Mouse (Mus musculus): ENCODE data around the gene Mfap3. TPM values are rescaled to one million over a fixed set of nuclear protein-coding genes. Genes with fewer than 3 reads are reported as not detected.
A peak's percentile ranks its signal among the peaks of the same experiment; 100 is the strongest.
"Not testable (repeated sequence)": the region's sequence is repeated elsewhere in the genome, so short reads cannot be mapped to it uniquely, and the experiment has no call there.

The Mfap3 gene
- polyA plus RNA-seq, 1 experiment from 2014 or later = 62.7 TPM

- ATAC-seq (ENCODE audit: low FRiP score) = no peak
- Histone ChIP-seq H3K36me3 (peaks cover 46% of the 10 kb centered on the region), H3K4me2 (no peak overlapping the region), H3K9ac (no peak overlapping the region), H3K9me3 (no peaks in the 10 kb centered on the region), H3K27me3 (no peaks in the 10 kb centered on the region), H3K27ac (peak overlapping the region; percentile 89; the same call in 1 of the 2 replicates), H3K4me3 (no peak overlapping the region), H3K4me1 (replicated peaks) (peaks cover 20% of the 10 kb centered on the region)
- WGBS = 90% methylated on average over 4 of the region's 4 CpGs
These were observed 13.8 kb downstream of the Mfap3 start for GRCm38 (mm10) chr11:57532306-57532705.

GRCm38 (mm10) chr11:57535912-57536311 lies 17.4 kb downstream of the Mfap3 start:
- Histone ChIP-seq H3K9me3 (no peaks in the 10 kb centered on the region), H3K36me3 (peaks cover 20% of the 10 kb centered on the region), H3K27me3 (no peaks in the 10 kb centered on the region), H3K4me2 (no peak overlapping the region), H3K4me3 (no peak overlapping the region), H3K27ac (no peak overlapping the region), H3K9ac (no peak overlapping the region), H3K4me1 (replicated peaks) (peaks cover 15% of the 10 kb centered on the region)
- 84% methylated on average over 5 of the region's 5 CpGs for WGBS
- ATAC-seq (ENCODE audit: low FRiP score) = no peak

- Histone ChIP-seq H3K4me3 (no peak overlapping the region), H3K4me2 (no peak overlapping the region), H3K4me1 (replicated peaks) (no peaks in the 10 kb centered on the region), H3K9me3 (no peaks in the 10 kb centered on the region), H3K27me3 (no peaks in the 10 kb centered on the region), H3K9ac (no peak overlapping the region), H3K36me3 (no peaks in the 10 kb centered on the region), H3K27ac (0 out of 2 replicates have a peak overlapping the region, but pooled peaks have one; percentile 23)
- WGBS = 79% methylated on average over 5 of the region's 5 CpGs
- no peak for ATAC-seq (ENCODE audit: low FRiP score)
These were observed 21.5 kb downstream of the Mfap3 start for GRCm38 (mm10) chr11:57539841-57540418.

- H3K4me1 ChIP-seq (replicated peaks) = no peaks in the 10 kb centered on the region
- no peak for ATAC-seq (ENCODE audit: low FRiP score)
- 80% methylated on average over 2 of the region's 2 CpGs for WGBS
These were observed 22.2 kb downstream of the Mfap3 start for GRCm38 (mm10) chr11:57540681-57541080.

GRCm38 (mm10) chr11:57548618-57549550 lies 30.4 kb downstream of the Mfap3 start:
- Histone ChIP-seq H3K36me3 (no peaks in the 10 kb centered on the region), H3K27ac (peak overlapping the region; percentile 70), H3K9ac (peak overlapping the region; percentile 13; the same call in 1 of the 2 replicates), H3K27me3 (no peaks in the 10 kb centered on the region), H3K4me2 (peak overlapping the region; percentile 33), H3K9me3 (no peaks in the 10 kb centered on the region), H3K4me1 (replicated peaks) (peaks cover 46% of the 10 kb centered on the region), H3K4me3 (no peak overlapping the region)
- 22% methylated on average over 18 of the region's 18 CpGs for WGBS
- ATAC-seq (ENCODE audit: low FRiP score) = peak; percentile 77

More at GRCm38 (mm10) chr11:57540681-57541080, 22.2 kb downstream of the Mfap3 start:
- Histone ChIP-seq H3K4me2 (no peak overlapping the region), H3K4me3 (no peak overlapping the region), H3K9me3 (no peaks in the 10 kb centered on the region), H3K27me3 (no peaks in the 10 kb centered on the region), H3K9ac (no peak overlapping the region), H3K27ac (0 out of 2 replicates have a peak overlapping the region, but pooled peaks have one; percentile 23), H3K36me3 (no peaks in the 10 kb centered on the region)

- no peaks in the 10 kb centered on the region for H3K27me3 ChIP-seq
- no peak overlapping the region for H3K4me3 ChIP-seq
- H3K9ac ChIP-seq = no peak overlapping the region
- H3K27ac ChIP-seq = no peak overlapping the region
- H3K4me2 ChIP-seq = no peak overlapping the region
- peaks cover 46% of the 10 kb centered on the region for H3K4me1 ChIP-seq (replicated peaks)
- WGBS = 93% methylated on average over 2 of the region's 2 CpGs
- no peaks in the 10 kb centered on the region for H3K36me3 ChIP-seq
- no peak for ATAC-seq (ENCODE audit: low FRiP score)
- no peaks in the 10 kb centered on the region for H3K9me3 ChIP-seq
These were observed 31.8 kb downstream of the Mfap3 start for GRCm38 (mm10) chr11:57550230-57550629.

GRCm38 (mm10) chr11:57551016-57551415 lies 32.6 kb downstream of the Mfap3 start:
- no peak overlapping the region for H3K9ac ChIP-seq
- H3K27ac ChIP-seq = no peak overlapping the region
- no peak for ATAC-seq (ENCODE audit: low FRiP score)
- H3K27me3 ChIP-seq = no peaks in the 10 kb centered on the region
- WGBS = 95% methylated on average over 8 of the region's 8 CpGs
- H3K4me2 ChIP-seq = no peak overlapping the region
- no peaks in the 10 kb centered on the region for H3K36me3 ChIP-seq
- no peaks in the 10 kb centered on the region for H3K9me3 ChIP-seq
- peaks cover 46% of the 10 kb centered on the region for H3K4me1 ChIP-seq (replicated peaks)
- H3K4me3 ChIP-seq = no peak overlapping the region

- H3K9ac ChIP-seq = 0 out of 2 replicates have a peak overlapping the region, but pooled peaks have one; percentile 19
- 0 out of 2 replicates have a peak overlapping the region, but pooled peaks have one; percentile 48 for H3K27ac ChIP-seq
- H3K4me1 ChIP-seq (replicated peaks) = peaks cover 28% of the 10 kb centered on the region
- peak; percentile 66; the same call in 1 of the 2 replicates for ATAC-seq (ENCODE audit: low FRiP score)
- 19% methylated on average over 9 of the region's 9 CpGs for WGBS
- H3K9me3 ChIP-seq = no peaks in the 10 kb centered on the region
- H3K36me3 ChIP-seq = no peaks in the 10 kb centered on the region
- H3K4me2 ChIP-seq = no peak overlapping the region
- H3K27me3 ChIP-seq = no peaks in the 10 kb centered on the region
- no peak overlapping the region for H3K4me3 ChIP-seq
These were observed 34.7 kb downstream of the Mfap3 start for GRCm38 (mm10) chr11:57553015-57553780.

- not testable (repeated sequence) for H3K36me3 ChIP-seq; H3K4me3 ChIP-seq; ATAC-seq (ENCODE audit: low FRiP score); H3K4me1 ChIP-seq (replicated peaks); H3K27me3 ChIP-seq; H3K9me3 ChIP-seq; H3K4me2 ChIP-seq; H3K27ac ChIP-seq; H3K9ac ChIP-seq
- WGBS = 92% methylated on average over 9 of the region's 10 CpGs
These were observed 39.5 kb downstream of the Mfap3 start for GRCm38 (mm10) chr11:57557936-57558335.

GRCm38 (mm10) chr11:57564564-57564963 lies 46.1 kb downstream of the Mfap3 start:
- Histone ChIP-seq H3K4me1 (replicated peaks) (peaks cover 18% of the 10 kb centered on the region), H3K9ac (no peak overlapping the region), H3K9me3 (peaks cover 2% of the 10 kb centered on the region; the same call in 1 of the 2 replicates), H3K27ac (no peak overlapping the region), H3K4me3 (no peak overlapping the region), H3K27me3 (no peaks in the 10 kb centered on the region), H3K4me2 (no peak overlapping the region), H3K36me3 (no peaks in the 10 kb centered on the region)
- 66% methylated on average over 12 of the region's 12 CpGs for WGBS
- no peak for ATAC-seq (ENCODE audit: low FRiP score)

GRCm38 (mm10) chr11:57566091-57567035 lies 47.9 kb downstream of the Mfap3 start:
- Histone ChIP-seq H3K4me3 (no peak overlapping the region), H3K27me3 (no peaks in the 10 kb centered on the region), H3K36me3 (no peaks in the 10 kb centered on the region), H3K27ac (peak overlapping the region; percentile 58; the same call in 1 of the 2 replicates), H3K9me3 (peaks cover 7% of the 10 kb centered on the region; the same call in 1 of the 2 replicates), H3K4me2 (peak overlapping the region; percentile 39), H3K9ac (peak overlapping the region; percentile 35; the same call in 1 of the 2 replicates), H3K4me1 (replicated peaks) (peaks cover 18% of the 10 kb centered on the region)
- ATAC-seq (ENCODE audit: low FRiP score) = no peak
- 19% methylated on average over 18 of the region's 18 CpGs for WGBS

All from hindbrain, embryonic 13.5 days (tissue).